Mouse (Mus musculus): Measurements from ENCODE around the gene Rrp36. TPM values are rescaled to one million over a fixed set of nuclear protein-coding genes. Genes with fewer than 3 reads are reported as not detected.
A peak's percentile ranks its signal among the peaks of the same experiment; 100 is the strongest.

The Rrp36 gene
- total RNA-seq, 2 experiments from 2014 or later = 16.3 to 18.1 TPM

DNA sequence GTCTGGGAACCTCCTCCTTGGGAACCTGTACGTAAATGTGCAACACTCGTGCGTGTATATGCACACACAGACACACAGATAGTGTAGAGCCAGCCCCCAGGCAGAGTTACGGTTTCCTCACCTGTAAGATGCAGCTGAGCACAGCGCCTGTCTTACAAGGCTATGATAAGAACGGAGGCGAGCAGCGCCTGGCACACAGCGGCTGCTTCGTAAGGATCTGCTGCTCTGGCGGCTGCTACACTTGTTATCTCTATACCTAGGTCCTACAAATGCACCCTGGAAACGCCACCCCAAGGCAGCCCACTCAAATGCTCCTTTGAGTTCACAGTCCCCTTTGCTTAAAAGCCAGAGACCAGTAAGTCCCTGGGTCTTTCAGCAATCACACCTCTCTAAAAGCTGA lies 16.5 kb upstream of the Rrp36 start:
- DNase-seq (ENCODE audit: extremely low spot score in 1 of 2, low spot score in 1 of 2) = no peak

DNA sequence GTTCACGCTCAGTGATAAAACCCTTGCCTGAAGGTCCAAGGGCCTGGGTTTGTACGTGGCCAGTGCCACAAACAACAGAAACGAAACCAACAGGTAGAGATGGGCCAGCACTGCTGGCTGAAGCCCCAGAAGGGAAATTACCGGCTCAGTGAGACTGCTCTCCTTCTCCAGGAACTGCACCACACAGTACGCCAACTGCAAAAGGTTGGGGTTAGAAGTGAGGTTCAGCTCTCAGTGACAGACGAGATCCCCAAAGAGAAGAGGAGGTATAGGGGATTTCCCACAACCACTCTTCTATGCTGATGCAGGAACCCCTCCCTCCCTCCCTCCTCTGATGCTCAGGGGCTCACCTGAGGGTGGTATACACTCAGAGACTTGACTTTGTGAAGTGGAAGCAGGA lies 11.8 kb upstream of the Rrp36 start:
- DNase-seq (ENCODE audit: extremely low spot score in 1 of 2, low spot score in 1 of 2) = no peak

DNA sequence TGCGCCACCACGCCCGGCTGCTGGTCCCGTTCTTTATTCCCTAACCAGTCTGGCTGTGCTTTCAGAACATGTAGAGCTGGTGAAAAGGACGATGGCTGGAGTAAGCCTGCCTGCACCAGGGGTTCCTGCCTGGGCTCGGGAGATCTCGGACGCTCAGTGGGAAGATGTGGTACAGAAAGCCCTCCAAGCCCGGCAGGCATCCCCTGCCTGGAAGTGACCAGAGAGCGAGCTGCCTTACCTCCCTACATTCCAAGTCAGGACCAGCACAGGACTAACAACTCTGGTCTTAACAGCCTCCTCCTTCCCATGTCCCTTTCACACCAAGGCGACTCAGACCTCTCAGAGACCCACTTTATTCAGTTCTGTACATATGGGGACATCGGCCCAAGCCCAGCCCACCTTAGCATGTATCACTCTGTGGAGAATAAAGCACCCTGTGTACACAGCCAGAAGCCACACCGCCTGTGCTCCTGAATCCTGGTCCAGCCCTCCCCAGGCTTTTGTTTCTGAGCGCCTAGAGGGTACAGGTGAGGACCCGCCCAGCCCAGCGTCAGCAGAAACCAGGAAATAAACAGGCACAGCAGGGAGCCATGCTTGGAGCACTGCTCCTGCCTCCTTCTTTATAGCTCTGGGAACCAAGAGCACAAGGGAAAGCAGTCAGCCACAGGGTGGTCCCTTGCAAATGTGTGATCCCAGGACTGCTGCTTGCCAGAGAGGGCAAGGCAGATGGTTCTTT lies 8.7 kb upstream of the Rrp36 start:
- DNase-seq (ENCODE audit: extremely low spot score in 1 of 2, low spot score in 1 of 2) = no peak

DNA sequence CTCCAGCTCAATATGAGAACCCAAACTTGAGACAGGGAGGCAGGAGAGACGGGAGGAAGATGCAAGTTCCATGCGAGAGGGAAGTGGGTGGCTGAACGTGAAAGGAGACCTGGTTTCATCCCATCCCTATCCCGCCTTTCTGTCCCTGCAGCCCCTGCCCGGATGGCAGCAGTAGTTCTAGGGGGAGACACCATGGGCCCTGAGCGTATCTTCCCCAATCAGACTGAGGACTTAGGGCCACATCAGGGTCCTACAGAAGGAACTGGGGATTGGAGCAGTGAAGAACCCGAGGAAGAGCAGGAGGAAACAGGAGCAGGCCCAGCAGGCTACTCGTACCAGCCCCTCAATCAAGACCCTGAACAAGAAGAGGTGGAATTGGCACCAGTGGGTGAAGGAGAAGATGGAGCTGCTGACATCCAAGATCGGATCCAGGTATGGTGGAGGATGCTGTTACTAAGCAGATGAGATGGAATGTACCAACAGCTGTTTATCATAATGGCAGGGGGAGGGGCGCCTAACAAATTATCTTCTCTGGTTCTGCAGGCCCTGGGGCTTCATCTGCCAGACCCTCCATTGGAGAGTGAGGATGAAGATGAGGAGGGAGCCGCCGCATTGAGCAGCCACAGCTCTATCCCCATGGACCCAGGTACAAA lies 7.4 kb upstream of the Rrp36 start:
- DNase-seq (ENCODE audit: extremely low spot score in 1 of 2, low spot score in 1 of 2) = no peak

DNA sequence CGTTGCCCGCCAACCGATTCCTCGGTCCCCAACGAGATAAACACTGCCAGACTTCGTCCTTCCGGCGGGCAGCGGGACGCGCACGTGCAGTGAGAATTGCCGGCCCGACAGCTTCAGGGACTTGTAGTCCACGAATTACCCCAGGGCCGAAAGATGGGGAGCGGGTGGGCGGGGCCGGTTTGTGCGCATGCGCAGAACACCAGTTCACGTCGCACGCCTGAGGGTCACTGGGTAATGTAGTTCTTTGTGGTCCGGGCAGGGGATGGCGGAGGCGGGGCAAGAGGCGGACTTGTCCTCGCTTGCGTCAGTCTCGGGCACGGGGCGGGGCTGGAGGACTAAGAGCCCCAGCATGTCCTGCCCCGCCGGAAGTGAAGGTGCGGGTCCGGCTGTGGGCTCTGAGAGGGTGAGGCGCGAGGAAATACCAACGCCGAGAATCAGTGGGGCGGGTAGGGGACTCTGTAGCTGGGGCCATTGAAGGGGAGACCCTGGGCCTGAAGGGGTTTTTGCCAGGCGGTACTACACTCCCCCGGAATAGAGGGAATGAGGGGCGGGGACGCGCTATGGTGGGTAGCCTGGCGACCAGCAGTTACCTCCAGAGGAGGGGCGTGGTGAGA lies 6.7 kb upstream of the Rrp36 start, which contains the start of gene Klhdc3:
TSS of gene Klhdc3 (minus strand) at position 155 of the 614 bp plus-strand sequence.
- DNase-seq (ENCODE audit: extremely low spot score in 1 of 2, low spot score in 1 of 2) = peak; percentile 88

DNA sequence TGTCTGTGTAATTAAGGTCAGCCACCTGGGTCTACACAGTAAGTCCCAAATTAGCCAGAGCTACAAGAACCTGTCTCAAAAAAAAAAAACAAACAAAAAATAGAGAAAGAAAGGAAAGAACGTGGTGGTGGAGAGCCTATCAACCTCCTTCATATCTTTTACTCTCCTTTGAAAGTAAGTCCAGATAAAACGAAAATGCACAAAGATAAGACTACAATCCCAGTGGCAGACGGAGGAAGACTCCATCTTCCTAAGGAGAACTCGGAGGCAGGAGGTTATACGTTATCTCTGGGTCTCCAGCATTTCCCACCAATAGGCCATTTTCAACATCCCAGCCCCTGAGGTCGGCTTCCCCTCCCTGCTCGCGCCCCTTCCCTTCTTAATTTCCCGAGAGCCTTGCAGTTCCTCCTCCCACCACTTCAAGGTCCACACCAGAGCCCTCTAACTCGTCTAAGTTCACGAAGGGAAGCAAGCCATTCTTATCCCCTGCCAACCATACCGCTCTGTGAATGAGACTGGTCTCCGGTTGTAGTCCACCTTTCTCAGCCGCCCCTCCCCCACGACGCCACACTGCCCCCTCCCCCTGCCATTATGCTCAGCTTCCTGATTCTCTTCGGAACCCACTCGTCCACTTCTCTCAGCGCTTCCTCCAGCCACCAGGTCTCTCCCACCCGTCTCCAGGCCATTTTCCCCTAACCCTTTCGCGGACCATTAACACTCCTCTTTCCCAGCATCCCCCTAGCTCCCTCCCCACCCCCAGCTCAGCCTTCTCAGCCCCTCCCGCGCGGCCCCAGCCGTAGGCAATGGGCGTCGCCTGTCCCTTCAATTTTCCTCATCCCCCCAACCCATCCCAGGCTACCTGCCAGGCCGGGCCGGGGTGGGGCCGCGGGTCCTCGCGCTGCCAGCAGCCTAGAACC lies 5.9 kb upstream of the Rrp36 start:
- peak; percentile 42 to 52 for DNase-seq (ENCODE audit: extremely low spot score in 1 of 2, low spot score in 1 of 2)

DNA sequence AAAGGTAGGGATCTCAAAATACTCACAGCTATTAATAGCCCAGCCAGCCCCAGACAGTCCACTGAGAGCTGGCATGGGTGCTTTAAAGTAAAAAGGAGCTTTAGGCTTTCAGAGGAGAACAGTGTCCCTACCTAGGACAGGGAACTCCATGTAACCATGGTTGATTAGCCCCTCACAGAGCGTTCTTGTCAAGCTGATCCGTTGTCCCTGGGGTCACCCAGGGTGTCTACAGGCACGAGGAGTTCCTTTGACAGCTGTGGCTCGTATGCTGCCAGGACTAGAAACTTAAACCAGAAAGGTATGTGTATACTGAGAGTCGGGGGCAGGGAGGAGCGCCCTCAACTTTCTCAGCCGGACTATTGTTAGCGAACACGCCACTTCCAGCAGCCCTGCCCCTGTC lies 4.8 kb upstream of the Rrp36 start:
- DNase-seq (ENCODE audit: extremely low spot score in 1 of 2, low spot score in 1 of 2) = no peak

DNA sequence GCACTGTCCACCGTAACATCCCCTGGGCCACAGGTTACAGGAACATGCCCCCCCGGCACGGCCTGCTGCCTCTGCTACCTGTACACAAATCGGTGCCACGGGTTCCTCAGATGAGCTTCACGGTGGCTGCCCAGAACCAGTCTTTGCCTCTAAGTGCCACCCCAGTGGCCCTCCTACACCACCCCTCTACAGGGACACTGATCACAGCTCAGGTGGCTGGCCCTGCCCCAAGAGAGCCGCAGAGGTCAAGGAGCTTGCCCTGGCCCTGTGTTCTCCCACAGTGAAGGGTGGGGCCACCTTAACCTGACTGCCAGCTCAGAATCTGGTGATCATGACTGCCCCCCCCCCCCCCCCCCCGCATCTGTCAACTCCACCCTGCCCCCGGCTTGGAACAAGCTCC lies 4.3 kb upstream of the Rrp36 start, which contains the start of gene Mea1:
TSS of gene Mea1 (plus strand) at position 378 of the 400 bp plus-strand sequence.
- DNase-seq (ENCODE audit: extremely low spot score in 1 of 2, low spot score in 1 of 2) = no peak

DNA sequence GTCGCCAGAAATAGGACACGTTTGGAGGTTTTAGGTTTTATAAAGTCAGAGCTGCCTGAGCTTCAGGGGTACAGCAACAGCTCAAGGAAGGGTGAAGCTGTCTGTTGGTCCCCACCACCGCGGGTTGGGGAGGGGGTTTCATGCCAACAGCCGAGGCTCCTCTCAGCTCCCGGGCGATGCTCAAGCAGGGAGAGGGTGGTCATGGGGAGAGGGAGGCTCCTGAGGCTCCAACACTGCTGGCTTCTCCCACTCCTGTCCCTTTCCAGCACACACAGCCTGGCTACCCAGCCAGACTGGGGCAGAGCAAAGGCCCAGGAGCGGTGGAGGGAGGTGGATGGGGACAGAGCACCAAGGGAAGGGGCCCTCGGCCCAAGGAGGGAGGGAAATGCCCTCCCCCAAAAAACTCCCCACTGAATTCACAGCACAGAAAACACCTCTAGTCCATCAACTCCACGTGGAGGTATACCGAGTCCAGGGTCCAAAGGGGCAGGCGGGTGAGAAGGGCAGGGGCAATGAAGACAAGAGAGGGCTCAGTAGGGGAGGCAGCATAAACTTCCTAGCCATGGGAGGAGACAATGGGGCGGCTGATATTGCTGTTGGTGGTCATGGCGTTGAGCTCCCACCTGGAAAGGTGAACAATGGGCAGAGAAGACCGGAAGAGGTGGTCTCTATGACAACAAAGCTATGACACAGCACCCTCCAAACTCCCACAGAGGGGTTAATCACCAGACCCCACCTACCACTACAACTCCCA lies 555 bp upstream of the Rrp36 start:
- no peak for DNase-seq (ENCODE audit: extremely low spot score in 1 of 2, low spot score in 1 of 2)

DNA sequence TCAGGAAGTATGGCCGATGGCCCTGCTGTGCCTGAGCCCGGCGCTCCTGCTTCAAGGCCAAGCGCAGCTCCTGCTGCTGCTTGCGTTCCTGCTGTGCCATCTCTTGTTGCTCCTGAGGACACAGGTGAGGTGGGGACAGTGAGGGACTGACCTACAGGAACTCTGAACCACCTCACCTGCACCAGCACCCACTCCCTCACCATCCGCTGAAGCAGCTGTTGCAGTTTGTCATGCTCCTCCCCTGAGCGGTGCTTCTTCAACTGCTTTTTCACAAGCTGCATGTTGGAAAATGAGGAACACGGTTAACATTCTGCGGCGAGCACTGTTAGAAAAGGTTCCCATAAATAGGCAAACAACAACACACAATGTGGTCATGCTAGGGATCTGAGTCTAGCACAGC lies 4.2 kb downstream of the Rrp36 start:
- DNase-seq (ENCODE audit: extremely low spot score in 1 of 2, low spot score in 1 of 2) = no peak

DNA sequence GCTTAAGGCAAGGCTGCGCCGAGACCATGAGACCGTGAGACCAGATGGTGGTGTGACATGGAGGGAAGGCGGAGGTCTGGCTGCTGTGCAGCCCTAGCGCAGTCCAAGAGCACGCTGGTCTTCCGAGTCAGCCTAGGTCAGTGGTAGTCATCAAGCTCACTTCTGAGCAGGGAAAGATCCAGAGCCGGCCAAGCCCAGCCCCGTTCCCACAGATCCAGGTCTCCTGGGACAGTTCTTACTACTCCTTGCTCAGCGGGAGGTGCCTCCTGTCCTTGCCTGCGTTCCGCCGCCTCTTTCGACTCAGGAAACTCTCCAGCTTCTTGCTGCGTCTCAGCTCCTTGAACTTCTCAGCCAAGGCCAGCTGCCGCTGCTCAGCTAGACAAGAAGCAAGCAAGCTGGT lies 6.4 kb downstream of the Rrp36 start:
- DNase-seq (ENCODE audit: extremely low spot score in 1 of 2, low spot score in 1 of 2) = no peak

DNA sequence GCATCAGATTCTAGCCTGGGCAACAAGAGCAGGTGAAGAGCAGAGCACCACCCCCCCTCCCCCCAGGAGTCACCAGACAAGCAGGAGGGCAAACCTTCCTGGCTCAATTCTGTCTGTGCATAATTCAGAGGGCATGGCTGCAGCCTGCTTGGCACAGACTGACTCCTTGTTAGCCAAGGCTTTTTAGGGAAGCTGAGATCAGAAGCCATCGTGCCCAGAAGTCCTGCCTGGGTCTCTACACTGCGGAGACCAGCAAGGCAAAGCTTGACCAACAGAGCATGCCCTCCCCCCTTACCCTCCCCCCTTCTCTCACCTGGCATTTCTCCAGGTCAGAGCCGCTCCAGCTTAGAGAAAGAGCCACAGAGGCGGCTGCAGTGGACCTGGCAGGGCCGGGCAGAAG lies 11.4 kb downstream of the Rrp36 start:
- no peak for DNase-seq (ENCODE audit: extremely low spot score in 1 of 2, low spot score in 1 of 2)

DNA sequence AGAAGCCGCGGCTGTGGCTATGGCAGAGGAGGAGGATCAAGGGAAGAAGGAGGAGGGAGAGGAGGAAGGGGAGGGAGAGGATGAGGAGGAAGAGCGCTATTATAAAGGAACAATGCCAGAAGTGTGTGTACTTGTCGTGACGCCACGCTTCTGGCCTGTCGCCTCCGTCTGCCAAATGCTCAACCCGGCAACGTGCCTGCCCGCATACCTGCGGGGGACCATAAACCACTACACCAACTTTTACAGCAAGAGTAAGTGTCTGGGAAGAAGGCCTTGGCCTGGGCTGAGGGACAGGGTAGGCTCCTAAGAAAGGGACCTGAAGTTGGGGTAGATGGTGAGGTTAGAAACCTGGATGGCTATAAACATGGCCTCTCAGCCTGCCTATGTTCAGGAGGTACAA lies 12.2 kb downstream of the Rrp36 start:
- no peak for DNase-seq (ENCODE audit: extremely low spot score in 1 of 2, low spot score in 1 of 2)

DNA sequence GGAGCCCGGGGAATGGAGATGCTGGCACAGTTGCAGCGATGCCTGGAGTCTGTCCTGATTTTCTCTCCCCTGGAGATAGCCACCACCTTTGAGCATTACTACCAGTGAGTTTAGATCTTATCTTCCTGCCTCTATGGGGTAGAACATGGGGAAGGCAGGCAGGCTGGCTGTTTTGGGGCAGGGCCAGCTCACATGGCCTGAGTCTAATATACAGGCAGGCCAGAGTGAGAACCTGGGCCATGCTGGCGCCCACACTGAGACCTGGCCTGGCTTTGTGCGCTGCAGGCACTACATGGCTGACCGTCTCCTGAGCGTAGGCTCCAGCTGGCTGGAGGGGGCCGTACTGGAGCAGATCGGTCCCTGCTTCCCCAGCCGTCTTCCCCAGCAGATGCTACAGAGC lies 12.8 kb downstream of the Rrp36 start:
- DNase-seq (ENCODE audit: extremely low spot score in 1 of 2, low spot score in 1 of 2) = no peak

DNA sequence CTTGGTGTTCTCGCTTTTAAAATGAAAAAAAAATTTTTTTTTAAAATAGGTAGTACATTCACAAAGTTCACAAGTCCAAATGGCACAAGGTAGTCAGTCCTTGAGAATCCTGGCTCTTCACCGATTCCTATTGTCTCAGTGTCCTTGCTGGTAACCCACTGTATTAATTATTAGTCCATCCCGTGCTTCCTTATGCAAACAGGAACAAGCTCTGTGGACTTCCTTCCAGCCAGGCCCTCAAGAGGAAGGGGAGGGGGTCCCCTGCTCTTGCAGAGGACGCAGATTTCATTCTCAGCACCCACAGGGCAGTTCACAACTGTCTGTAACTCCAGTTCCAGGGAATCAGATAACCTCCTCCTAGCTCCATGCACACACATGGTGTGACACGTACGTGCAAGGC lies 18.1 kb downstream of the Rrp36 start:
- no peak for DNase-seq (ENCODE audit: extremely low spot score in 1 of 2, low spot score in 1 of 2)

DNA sequence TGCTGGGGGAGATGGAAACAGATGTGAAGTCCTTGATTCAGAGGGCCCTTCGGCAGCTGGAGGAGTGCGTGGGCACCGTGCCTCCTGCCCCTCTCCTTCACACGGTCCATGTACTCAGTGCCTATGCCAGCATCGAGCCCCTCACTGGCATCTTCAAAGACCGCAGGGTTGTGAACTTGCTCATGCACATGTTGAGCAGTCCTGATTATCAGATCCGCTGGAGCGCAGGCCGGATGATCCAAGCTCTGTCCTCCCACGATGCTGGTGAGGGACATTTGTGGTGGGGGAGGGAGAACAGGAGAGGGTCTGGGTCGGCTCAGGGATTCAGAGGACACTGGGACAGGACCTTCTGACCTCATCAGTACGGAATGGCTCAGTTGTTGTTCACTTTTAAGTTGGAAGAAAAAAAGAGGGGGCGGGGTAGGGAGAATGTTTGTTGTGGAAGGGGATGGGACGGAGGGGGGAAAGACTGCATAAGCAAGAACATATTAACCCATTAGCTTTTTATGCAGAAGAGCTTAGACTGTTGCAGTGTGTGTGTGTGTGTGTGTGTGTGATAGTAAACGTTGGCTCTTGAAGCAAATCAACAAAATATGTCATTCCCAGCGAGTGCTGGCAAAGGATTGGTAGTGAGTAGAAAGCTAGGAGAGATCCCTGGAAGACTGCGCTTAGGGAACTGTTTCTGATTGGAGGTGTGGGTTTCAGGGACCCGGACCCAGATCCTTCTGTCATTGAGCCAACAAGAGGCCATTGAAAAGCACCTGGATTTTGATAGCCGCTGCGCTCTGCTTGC lies 22.2 kb downstream of the Rrp36 start:
- no peak for DNase-seq (ENCODE audit: extremely low spot score in 1 of 2, low spot score in 1 of 2)

DNA sequence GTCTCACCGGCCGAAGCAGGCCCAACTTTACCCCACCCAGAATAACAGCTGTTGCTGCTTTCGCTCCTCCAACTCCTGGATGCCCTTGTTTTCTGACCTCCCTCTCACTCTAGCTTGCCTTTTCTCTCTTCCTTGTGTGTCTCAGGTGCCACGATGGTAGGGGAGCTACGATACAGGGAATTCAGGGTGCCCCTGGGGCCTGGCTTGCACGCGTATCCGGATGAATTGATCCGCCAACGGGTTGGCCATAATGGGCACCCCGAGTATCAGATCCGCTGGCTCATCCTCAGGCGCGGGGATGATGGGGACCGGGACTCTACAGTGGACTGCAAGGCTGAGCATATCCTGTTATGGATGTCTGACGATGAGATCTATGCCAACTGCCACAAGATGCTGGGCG lies 22.9 kb downstream of the Rrp36 start:
- DNase-seq (ENCODE audit: extremely low spot score in 1 of 2, low spot score in 1 of 2) = no peak

DNA sequence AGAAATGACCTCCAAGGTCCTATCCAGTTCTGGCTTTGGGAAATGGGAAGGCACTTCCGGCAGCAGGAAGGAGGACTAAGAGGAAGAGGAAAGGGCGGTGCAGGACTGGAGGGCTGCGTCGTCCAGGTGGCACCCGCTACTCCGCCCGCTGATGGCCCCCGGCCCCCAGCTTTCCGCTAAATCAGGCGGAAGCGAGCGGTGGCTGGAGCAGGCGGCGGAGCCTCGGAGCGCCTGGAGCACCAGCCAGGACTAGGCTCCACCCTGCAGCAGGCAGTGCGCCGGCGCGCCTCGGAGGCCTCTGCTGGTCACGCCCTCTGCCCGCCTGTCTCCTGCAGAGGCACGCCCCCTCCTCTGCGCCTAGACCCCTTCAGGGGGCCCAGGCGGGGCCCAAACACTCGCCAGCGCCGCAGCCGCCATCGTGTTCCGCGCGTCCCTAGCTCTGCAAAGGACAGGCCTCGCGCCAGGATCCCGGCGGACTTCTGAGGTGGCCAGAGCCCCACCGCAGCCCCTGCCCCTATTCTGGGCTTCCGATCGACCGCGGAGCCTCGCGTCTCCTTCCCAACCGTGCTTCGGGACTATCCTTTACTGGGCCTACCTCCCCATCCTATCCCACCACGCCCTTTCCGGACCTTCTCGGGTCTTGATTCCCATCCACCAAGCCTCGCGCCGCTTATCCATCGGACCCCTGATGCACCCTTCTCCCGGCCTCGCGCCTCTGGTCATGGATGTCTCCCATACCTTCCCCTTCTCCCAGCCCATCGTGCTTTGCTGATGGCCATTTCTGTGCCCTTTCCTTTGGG lies 23.7 kb downstream of the Rrp36 start, which contains the start of gene Cul7:
TSS of gene Cul7 (plus strand) at position 106 of the 800 bp plus-strand sequence.
- DNase-seq (ENCODE audit: extremely low spot score in 1 of 2, low spot score in 1 of 2) = peak; percentile 79 to 81

Measured in layer of hippocampus, postnatal 25 days (tissue).